Mouse (Mus musculus) kidney, adult 2 months (tissue): ENCODE measurements around the gene Rreb1. TPM values are rescaled to one million over a fixed set of nuclear protein-coding genes. Genes with fewer than 3 reads are reported as not detected.

Source experiments
- DNase-seq: peaks from one replicate; pipeline ENCODE4 v3.0.0; 2021
- H3K27ac ChIP-seq: fragments of 200-500 bp; 2 replicates; pipeline ENCODE4 v1.5.1; 2012; ENCODE audit warnings: low read depth, low read length, control low read depth, inconsistent platforms; ENCODE audit not compliant: insufficient read depth
- H3K27me3 ChIP-seq: fragments of 200-500 bp; replicated peaks from 2 replicates; pipeline ENCODE4 v1.6.1; 2012; ENCODE audit warnings: mild to moderate bottlenecking, moderate library complexity, low read length, inconsistent platforms; ENCODE audit not compliant: control insufficient read depth, insufficient read depth
- H3K36me3 ChIP-seq: fragments of 200-500 bp; 2 replicates; pipeline ENCODE4 v1.6.1; 2012; ENCODE audit warnings: mild to moderate bottlenecking, moderate library complexity, low read length, inconsistent platforms; ENCODE audit not compliant: control insufficient read depth, insufficient read depth
- H3K4me1 ChIP-seq: fragments of 200-500 bp; 2 replicates; pipeline ENCODE4 v1.6.1; 2011; ENCODE audit warnings: low read length; ENCODE audit not compliant: control insufficient read depth, insufficient read depth
- H3K4me3 ChIP-seq: fragments of 200-500 bp; 2 replicates; pipeline ENCODE4 v1.5.1; 2011; ENCODE audit warnings: mild to moderate bottlenecking, low read depth, low read length, control low read depth; ENCODE audit not compliant: insufficient read depth
- CTCF ChIP-seq: fragments of 200-500 bp; conservative IDR thresholded peaks from 2 replicates; pipeline ENCODE4 v1.5.1; 2011; ENCODE audit warnings: low read depth, mild to moderate bottlenecking, control low read depth, low read length, moderate library complexity, mixed read lengths; ENCODE audit not compliant: insufficient read depth, insufficient read length
- POLR2A ChIP-seq: fragments of 200-500 bp; IDR thresholded peaks from one replicate; pipeline ENCODE4 v1.6.1; 2011; ENCODE audit warnings: low read depth, low read length, control low read depth
- WGBS: fragments of 180-500 bp; shearing (Covaris S2); methylation state at CpG from one replicate; pipeline ENCODE4 v1.1.7; 2018; 5-methylcytosine and 5-hydroxymethylcytosine counted together
- polyA plus RNA-seq: library from polyadenylated mRNA; depleted of rRNA; stranded (reverse); fragments of >200 nt; gene quantifications from 2 replicates; pipeline ENCODE4 v1.2.3, GENCODE M21; 2012

Rreb1 gene
- polyA plus RNA-seq, 1 experiment = 16.7 TPM

DNA sequence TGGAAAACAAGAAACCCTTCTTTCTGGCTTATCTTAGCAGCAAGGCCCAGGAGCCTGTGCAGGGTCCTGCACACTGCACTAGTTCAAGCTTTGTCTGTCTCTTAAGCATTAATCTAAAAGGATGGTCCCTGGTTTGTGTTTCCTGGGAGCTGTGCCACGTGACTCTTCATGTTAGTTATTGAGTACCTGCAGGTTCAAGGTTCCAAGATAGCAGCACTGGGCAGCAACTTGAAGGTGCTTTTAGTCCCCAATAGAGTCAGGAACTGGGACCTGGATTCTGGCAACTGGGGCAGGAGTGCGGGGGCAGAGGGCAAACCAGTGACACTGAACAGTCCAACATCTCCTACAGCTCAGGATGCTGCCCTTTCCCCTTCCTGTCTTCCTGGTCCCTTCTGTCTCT lies 162.0 kb downstream of the Rreb1 start:
- peaks cover 32% of the 10 kb centered on the region for H3K4me1 ChIP-seq
- DNase-seq = peak; percentile 90
- WGBS = 57% methylated on average over 2 of the region's 2 CpGs
- H3K4me3 ChIP-seq = no peak overlapping the region
- H3K27ac ChIP-seq = peak overlapping the region; percentile 80
- peaks cover 2% of the 10 kb centered on the region; the same call in 1 of the 2 replicates for H3K36me3 ChIP-seq
- H3K27me3 ChIP-seq = no peaks in the 10 kb centered on the region
- TF ChIP-seq CTCF = no peak
- TF ChIP-seq POLR2A = no peak

DNA sequence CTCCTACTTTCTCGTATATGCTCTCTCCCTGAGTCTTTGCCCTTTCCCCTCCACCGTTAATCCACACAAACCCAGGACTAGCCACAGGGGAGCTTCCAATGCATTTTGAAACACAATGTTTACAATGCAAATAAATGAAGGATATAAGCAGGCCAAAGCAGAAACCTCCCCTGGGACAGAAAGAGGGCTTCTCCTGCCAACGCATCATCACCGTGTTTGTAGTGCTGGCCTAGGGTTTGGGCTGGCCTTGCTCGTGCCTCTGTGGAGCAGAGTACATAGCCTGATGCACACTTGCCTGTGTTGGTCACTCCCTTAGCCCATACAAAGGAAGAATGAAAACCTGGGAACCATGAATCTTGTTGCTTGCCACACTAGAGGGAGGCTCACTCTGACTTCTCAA lies 162.4 kb downstream of the Rreb1 start:
- no peak for DNase-seq
- no peaks in the 10 kb centered on the region for H3K27me3 ChIP-seq
- TF ChIP-seq CTCF = no peak
- TF ChIP-seq POLR2A = no peak
- peak overlapping the region; percentile 80 for H3K27ac ChIP-seq
- peaks cover 2% of the 10 kb centered on the region; the same call in 1 of the 2 replicates for H3K36me3 ChIP-seq
- no peak overlapping the region for H3K4me3 ChIP-seq
- H3K4me1 ChIP-seq = peaks cover 32% of the 10 kb centered on the region
- WGBS = 42% methylated on average over 5 of the region's 5 CpGs

DNA sequence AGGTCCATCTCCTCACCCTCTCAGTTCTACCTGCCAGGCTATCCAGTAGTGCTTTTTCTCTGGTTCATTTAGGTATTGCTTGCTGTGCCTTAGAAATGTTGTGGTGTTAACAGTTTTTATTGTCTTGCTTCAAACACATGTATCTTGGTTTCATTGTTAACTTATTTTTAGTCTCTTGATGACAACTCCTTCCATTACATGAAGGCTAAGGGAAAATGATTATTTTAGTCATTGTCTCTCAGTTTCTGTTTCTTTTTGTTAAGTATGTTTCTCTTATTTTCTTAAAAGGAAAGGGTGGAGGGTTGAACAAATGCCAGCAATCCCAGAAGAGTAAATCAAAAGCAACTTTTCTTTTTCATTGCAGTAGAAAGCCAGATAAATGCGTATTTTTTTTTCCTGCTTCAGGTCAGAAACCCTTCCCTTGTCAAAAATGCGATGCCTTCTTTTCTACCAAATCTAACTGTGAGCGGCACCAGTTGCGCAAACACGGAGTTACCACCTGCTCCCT lies 163.0 kb downstream of the Rreb1 start:
- Histone ChIP-seq H3K36me3 (peaks cover 2% of the 10 kb centered on the region; the same call in 1 of the 2 replicates), H3K4me3 (no peak overlapping the region), H3K4me1 (peaks cover 32% of the 10 kb centered on the region), H3K27ac (peak overlapping the region; percentile 90), H3K27me3 (no peaks in the 10 kb centered on the region)
- TF ChIP-seq CTCF = no peak
- TF ChIP-seq POLR2A = no peak
- DNase-seq = peak; percentile 64
- 58% methylated on average over 5 of the region's 5 CpGs for WGBS

DNA sequence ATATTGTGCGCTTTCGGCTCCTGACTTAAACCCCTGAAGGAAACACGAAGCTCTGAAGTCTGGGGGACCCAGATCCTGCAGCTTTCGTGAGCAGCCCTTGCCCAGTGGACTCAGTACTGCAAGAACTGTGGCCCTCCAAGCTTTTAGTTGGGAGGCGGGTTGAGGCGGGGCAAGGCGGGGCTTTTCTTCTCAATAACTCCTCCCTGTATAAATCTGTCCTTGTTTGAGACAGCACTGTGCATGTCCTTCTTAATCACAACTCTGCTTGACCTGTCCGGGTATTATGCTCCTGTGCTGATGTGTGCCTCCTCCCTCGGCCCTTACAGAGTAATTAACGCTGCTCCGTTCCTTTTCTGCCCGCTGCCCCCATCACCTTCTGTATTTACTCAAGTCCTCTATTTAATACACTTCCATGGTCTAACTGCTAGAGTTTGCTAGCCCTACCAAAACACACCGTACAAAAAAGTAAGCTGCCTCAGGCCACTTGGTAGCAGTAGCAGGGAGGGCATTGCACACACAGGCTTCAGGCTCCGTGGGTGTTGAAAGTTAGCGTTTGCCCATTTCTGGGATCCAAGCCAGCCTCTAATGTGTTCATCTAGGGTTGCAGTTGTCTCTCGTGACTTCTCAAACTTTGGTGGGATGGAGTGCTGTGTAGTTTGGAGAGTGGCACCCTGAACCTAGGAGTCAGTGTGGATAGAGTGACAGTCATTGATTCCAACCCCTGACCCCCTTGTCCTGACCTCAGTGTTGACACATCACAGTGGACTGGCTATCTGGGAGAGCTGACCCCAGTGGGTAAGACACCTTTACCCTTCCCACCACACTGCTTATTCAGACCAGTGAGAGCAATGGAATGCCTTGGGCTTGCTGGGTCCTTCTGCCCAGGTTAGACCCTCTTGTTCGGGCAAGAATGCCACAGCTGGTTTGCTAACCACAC lies 164.0 kb downstream of the Rreb1 start:
- DNase-seq = peak; percentile 79
- H3K27ac ChIP-seq = peak overlapping the region; percentile 90
- 36% methylated on average over 17 of the region's 17 CpGs for WGBS

DNA sequence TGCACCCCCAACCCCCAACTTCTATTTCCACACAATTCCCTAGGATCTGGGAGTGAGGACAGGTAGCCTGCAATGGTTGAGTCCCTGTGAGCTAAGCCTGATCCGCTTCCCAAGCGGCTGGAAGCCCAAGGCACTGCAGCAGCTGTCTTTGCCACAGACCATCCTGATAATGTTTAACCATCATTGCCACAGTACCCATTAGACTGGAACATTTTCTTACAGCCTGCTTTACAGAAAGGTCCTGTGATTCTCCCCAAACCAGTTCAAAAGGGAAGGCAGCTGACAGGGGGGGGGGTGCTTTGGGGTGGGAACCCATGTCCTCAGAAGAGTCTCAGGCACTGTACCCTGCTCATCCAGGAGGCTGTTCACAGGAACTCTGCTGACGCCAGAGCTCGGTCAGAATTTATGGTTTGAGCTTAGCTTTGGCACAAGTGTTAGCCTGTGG lies 164.7 kb downstream of the Rreb1 start:
- WGBS = 31% methylated on average over 4 of the region's 4 CpGs
- H3K4me3 ChIP-seq = no peak overlapping the region
- peaks cover 2% of the 10 kb centered on the region; the same call in 1 of the 2 replicates for H3K36me3 ChIP-seq
- DNase-seq = peak; percentile 89
- no peak for TF ChIP-seq POLR2A
- TF ChIP-seq CTCF = no peak
- H3K27ac ChIP-seq = peak overlapping the region; percentile 90
- H3K4me1 ChIP-seq = peaks cover 32% of the 10 kb centered on the region
- H3K27me3 ChIP-seq = no peaks in the 10 kb centered on the region

More for the DNA sequence above, 164.0 kb downstream of the Rreb1 start:
- Histone ChIP-seq H3K4me3 (no peak overlapping the region), H3K36me3 (peaks cover under 1% of the 10 kb centered on the region; the same call in 1 of the 2 replicates), H3K27me3 (no peaks in the 10 kb centered on the region), H3K4me1 (peaks cover 32% of the 10 kb centered on the region)
- TF ChIP-seq POLR2A (no peak), CTCF (no peak)

DNA sequence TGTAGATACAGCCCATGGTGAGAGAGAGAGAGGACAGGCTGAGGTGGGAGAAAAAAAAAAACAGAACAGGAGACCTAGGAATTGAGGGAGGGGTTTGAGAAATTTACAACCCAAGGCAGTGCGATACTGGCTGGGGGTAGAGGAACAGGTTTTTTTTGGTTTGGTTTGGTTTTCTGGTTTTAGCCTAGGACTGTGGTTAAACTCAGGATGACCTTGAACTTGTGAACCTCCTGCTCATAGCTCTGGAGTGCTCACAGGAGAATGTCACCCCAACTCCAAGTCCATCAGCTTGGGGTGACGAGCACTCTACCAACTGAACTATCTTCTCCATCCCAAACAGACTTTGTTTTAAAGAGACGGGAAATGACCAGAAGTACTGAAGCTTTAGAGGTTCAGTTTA lies 165.3 kb downstream of the Rreb1 start:
- 55% methylated on average over 3 of the region's 3 CpGs for WGBS
- Histone ChIP-seq H3K4me1 (peaks cover 32% of the 10 kb centered on the region), H3K27ac (peak overlapping the region; percentile 79), H3K27me3 (no peaks in the 10 kb centered on the region), H3K36me3 (peaks cover 2% of the 10 kb centered on the region), H3K4me3 (no peak overlapping the region)
- no peak for TF ChIP-seq POLR2A
- TF ChIP-seq CTCF = no peak
- DNase-seq = no peak

DNA sequence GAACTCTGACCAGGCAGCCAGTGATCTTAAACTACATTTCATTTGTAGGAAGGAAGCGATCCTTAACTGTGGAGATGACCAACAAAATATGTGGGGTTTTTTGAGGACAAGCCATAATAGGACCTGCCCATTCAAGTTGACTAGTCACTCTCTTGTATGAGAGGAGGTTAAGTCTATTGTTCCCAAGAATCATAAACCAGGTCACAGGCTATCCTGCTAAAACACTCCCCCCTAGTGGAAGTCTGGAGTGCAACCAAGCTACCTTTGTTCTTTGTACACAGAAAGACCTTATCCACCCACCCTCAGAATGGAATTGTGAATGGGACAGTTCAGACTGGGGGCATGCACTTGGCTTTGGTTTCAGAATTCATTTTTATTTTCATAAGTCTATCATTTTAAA lies 166.1 kb downstream of the Rreb1 start:
- peaks cover 32% of the 10 kb centered on the region for H3K4me1 ChIP-seq
- peaks cover 7% of the 10 kb centered on the region for H3K36me3 ChIP-seq
- peak; percentile 83 for DNase-seq
- H3K27me3 ChIP-seq = no peaks in the 10 kb centered on the region
- H3K27ac ChIP-seq = no peak overlapping the region
- 28% methylated on average over 1 of the region's 1 CpGs for WGBS
- no peak for TF ChIP-seq POLR2A
- 0 out of 2 replicates have a peak, but pooled peaks have one; percentile 29 for TF ChIP-seq CTCF
- H3K4me3 ChIP-seq = no peak overlapping the region
